Mouse (Mus musculus) spleen, adult 10 weeks (tissue): ENCODE measurements around the gene Ube2e1. TPM values are rescaled to one million over a fixed set of nuclear protein-coding genes. Genes with fewer than 3 reads are reported as not detected.

Experiments
- polyA plus RNA-seq: library from polyadenylated mRNA; stranded (reverse); fragments of 350-450 nt; fragmentation: Illumina TruSeq; extraction: RNeasy Lipid Tissue Mini Kit (QIAGEN cat#74804); gene quantifications from one replicate; pipeline ENCODE4 v1.2.3, GENCODE M21; 2015; ENCODE audit warnings: low replicate concordance; ENCODE audit not compliant: insufficient read depth

Gene Ube2e1
- 130 TPM for polyA plus RNA-seq

GRCm38 (mm10) chr14:18331693-18332131 is at the start of gene Ube2e1:
TSS of gene Ube2e1 (minus strand) at chr14:18331859.

GRCm38 (mm10) chr14:18270529-18271441 is 60.9 kb downstream of the Ube2e1 start, which contains the start of the genes Nkiras1 and Rpl15:
TSS of gene Nkiras1 (plus strand) at chr14:18271136.
TSS of gene Rpl15 (minus strand) at chr14:18271391.

DNA sequence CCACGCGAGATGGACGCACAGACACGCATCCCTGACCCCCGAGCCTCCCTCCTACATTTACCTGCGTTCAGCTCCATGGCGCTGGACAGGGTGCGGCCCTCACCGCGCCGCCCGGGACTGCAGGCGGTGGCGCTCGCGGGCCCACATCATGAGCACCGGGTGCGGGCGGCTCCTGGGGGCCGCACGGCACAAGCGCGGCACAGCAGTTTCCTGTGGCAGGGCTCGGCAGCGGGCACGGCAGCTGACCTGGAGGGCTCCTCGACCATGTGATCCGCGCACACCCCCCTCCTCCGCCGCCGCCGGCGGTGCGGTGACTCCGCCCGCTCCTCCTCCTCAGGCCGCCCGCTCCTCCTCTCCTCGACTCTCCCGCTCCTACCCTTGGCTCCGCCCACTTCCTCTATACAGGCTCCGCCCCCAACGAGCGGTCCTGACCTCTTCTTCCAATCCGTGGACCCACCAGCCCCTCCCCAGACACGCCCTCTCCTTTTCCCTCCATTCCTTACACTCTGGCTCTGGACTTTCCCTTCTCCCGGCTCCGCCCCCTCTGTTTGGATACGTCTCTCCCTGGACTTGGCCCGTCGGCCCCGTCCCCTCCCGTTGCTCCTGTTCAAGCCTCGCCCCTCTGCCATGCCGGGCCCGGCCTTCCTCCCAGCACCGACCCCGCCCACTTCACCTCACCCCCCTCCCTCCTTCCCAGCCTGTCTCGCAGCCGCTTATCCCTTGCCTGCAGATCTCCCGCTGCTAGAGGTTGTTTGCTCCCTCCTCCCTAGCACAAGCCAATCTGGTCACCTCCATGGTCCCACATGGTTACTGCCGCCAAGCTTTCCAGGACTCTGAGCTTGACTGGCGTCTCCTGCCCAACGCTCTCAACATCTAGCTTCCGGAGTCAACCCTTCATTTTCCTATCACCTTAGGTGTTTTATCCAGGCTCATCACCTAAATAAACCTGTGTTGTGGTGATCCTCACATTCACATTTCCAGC is 92.6 kb downstream of the Ube2e1 start, which contains the start of gene Nr1d2:
Gene Nr1d2 (minus strand): TSS at position 378 of the 982 bp plus-strand sequence.

Other genes with a start within 250 kb of the Ube2e1 start
- gene Nr1d2, start 92.7 kb downstream of the Ube2e1 start, polyA plus RNA-seq = 43.9 TPM
- 29.0 TPM for gene Nkiras1, start 60.7 kb downstream of the Ube2e1 start, polyA plus RNA-seq
- gene Rpl15, start 60.5 kb downstream of the Ube2e1 start, polyA plus RNA-seq = 1,148 TPM